Mouse (Mus musculus): ENCODE results near the gene Mfsd4b4. TPM values are rescaled to one million over a fixed set of nuclear protein-coding genes. Genes with fewer than 3 reads are reported as not detected.

Mfsd4b4 gene
- total RNA-seq, 2 experiments from 2014 or later = 2.3 to 2.9 TPM

DNA sequence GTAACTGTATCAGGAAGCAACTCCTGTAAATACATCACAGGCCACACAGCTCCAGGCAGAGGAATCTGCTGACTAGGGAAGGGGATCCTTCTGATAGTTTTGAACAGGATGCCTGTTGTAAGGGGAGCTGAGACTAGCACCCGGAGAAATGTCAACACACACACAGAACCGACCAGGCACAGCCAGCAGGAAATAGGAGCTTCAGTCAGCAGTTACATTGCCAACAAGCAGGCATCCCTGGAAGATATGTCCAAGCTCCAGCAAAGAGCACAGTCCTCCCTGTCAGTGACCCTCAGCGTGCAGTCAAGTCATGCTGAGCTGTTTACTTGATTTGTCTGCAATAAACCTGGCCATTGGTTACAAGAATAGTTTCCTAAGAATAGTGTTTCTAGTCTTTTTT is 10.4 kb downstream of the Mfsd4b4 start:
- TF ChIP-seq CTCF (IDR thresholded peaks at IDR 0.05) = no peak
- H3K4me3 ChIP-seq = no peak overlapping the region
- intact Hi-C loops (cut with DNase I) = no loop called here
- DNase-seq = peak; percentile 59
- peak overlapping the region; percentile 38; the same call in 1 of the 2 replicates for H3K27ac ChIP-seq

- intact Hi-C loops (cut with DNase I) = no loop called here
- Histone ChIP-seq H3K4me3 (no peak overlapping the region), H3K27ac (no peak overlapping the region)
- TF ChIP-seq CTCF (IDR thresholded peaks at IDR 0.05) = no peak
- no peak for DNase-seq
Measured at GRCm38 (mm10) chr10:39865509-39865908, 33.5 kb downstream of the Mfsd4b4 start.

DNA sequence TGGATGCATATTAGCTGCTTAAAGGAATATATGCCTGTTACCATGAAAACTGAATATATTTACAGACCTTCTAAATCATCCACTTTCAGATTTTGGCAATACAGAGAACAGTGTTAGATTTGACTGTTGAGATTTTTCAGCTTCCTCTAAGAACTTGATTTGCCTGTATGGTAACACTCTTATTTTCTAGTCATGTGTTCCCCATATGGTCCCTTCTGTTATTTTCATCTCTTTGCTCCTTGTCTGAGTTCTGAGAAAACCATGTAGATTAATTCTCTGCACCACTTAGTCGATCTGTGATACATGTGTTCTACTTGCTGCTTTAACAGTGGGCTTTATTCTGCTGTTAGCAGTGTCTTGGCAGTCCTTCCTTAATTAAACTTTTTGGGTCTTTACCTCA is 56.4 kb downstream of the Mfsd4b4 start:
- TF ChIP-seq CTCF (IDR thresholded peaks at IDR 0.05) = no peak
- Histone ChIP-seq H3K27ac (no peak overlapping the region), H3K4me3 (no peak overlapping the region)
- no peak for DNase-seq
- intact Hi-C loops (cut with DNase I) = no loop called here

Other genes starting within 250 kb of the Mfsd4b4 start
- 10 to 100 TPM; 27.0 to 55.3 TPM for gene Rev3l, start 167.1 kb downstream of the Mfsd4b4 start, total RNA-seq (2021)
- gene Mfsd4b2, start 27.7 kb upstream of the Mfsd4b4 start, total RNA-seq (2021) = under 1 TPM; 0.10 to 0.22 TPM
- 1 to 10 TPM; 4.4 to 7.6 TPM for gene Mfsd4b3, start 60.9 kb upstream of the Mfsd4b4 start, total RNA-seq (2021)
- gene Mfsd4b5, start 87.4 kb upstream of the Mfsd4b4 start, total RNA-seq (2021) = 1 to 10 TPM in 1 of 2 experiments, under 1 TPM in 1; 0.26 to 1.2 TPM
- gene Mfsd4b1, start 126.0 kb upstream of the Mfsd4b4 start, total RNA-seq (2021) = 1 to 10 TPM; 2.6 to 3.5 TPM
- 10 to 100 TPM; 39.8 to 43.6 TPM for gene Slc16a10, start 243.0 kb upstream of the Mfsd4b4 start, total RNA-seq (2021)